Mouse (Mus musculus): ENCODE measurements at regions not wholly inside any gene's neighbourhood (a gene's known extent, or its start where the extent isn't known, plus 50 kb on each side); places are given as distances from the start of the nearest gene placed in this dataset.

DNA sequence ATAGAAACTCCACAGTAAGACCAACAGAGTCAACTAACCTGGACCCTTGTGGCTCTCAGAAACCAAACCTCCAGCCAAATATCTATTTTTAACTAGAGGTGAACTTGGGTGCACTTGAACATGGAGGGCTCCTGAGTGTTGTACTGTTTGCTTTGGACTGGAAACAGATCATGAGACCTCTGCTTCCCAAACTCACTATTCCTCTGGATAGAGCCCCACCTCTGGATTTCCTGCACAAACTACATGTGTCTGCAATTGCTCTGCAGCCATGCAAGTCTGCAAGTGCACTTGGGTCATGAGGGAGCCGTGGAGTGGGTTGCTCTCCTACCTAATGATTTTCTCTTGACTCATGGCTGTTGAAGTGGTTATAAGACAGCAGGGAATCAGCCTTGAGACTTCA, 759.9 kb upstream of the Fam160b2 start:
- DNase-seq (ENCODE audit: low spot score) = no peak

DNA sequence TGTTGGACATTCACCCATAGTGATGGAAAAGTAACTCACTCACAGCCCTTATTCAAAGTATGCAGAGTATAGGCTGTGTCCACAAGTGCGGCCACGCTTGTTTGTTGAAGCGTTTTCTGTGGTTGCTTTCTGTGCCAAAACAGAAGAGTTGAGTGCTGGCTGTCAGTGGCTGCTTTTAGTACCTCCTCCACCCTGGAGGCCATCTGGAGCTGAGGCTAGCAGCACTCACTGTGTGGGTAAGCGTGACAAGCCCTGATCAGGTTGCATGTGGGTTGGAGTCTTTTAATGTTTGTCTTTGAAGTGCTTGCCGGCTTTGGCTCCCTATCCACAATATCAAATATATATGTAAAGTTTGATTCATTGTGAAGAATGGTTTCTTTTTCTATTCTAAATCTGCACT, 738.6 kb upstream of the Fam160b2 start:
- DNase-seq (ENCODE audit: low spot score) = no peak

DNA sequence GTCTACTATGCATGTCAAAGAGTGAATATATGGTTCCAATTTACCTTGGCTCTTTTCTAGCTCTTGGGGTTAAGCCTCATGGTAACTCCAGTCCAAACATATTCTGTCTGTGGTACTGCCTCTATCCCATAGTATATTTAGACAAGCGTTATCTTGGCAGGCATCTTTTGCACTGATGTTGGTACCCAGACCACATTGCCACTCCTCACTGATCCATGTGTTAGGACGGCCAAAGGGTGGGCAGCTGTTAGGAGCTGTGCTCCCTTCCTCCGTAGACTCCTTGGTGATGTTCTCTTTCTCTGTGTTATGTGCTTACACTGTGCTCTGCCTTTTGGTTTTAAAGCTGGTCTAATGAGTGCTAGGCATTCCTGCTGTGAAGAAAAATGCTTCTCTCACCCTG, 737.3 kb upstream of the Fam160b2 start:
- DNase-seq (ENCODE audit: low spot score) = no peak

DNA sequence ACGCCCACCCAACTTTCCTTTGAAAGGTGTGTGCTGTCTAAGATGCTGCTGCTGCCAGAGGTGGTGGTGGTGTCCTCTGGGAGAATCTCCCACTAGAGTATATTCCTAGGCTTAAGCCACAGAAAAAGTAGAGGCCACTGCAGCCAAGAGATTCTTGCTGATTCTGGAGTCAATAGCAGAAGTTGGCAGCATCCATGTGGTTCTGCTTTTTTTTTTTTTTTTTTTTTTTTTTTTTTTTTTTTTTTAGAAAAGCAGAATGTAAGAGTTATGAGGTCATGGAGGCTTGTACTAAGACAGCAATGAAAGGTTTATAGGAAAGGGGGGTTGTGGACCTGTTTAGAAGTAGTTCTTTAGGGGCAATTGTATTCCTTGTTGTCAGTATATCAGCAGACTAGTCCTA, 734.4 kb upstream of the Fam160b2 start:
- no peak for DNase-seq (ENCODE audit: low spot score)

DNA sequence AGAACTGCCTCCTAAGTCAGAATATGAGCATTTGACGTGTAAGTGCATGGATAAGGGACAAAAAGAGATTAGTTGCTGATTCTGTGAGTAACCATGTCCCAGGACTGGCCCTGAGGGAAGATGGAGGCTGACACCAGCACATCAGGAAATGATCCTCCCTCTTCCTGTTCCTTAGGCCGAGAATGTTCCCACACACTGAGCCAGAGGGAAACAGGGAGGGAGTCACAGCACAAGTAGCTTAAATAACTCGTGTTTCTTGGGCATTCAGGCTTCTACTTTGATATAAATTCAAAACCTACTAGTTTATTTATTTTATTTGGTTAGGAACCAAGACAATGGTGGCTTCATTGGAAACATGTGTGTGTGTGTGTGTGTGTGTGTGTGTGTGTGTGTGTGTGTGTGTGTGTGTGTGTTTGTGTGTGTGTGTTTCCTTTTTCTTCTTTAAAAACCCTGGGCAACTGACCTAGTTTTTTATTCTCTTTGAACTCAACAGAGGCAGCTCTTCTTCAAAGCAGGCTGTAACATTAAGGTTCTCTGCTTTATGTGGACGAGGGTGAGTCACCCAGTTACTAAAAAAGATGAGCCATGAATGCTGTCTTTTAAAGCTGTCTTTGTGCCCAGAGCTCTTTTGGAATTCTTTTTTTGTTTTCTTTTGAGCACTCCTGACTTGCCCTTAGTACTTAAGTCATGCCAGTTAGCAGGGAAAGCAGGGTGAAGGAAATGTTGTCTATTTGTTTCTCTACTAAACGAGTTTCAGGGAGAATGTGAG, 730.4 kb upstream of the Fam160b2 start:
- DNase-seq (ENCODE audit: low spot score) = no peak

DNA sequence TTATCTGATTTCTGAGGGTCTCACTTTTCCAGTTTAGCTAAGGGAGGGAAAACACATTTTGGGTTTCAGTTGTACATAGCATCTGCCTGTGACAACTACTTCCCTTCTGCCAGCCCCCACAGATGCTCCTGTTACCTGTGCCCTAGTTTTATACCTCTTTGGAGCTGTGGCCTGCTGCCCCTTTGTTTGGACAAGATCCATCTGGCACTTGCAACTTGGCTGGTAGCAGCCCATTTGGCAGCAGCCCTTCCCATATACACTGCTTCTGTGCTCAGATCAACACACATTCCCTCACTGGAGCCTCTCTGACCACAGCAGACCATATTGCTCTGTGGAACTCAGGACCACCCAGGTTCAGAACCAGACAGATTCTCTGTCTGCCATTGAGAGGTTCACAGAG, 728.0 kb upstream of the Fam160b2 start:
- DNase-seq (ENCODE audit: low spot score) = no peak

DNA sequence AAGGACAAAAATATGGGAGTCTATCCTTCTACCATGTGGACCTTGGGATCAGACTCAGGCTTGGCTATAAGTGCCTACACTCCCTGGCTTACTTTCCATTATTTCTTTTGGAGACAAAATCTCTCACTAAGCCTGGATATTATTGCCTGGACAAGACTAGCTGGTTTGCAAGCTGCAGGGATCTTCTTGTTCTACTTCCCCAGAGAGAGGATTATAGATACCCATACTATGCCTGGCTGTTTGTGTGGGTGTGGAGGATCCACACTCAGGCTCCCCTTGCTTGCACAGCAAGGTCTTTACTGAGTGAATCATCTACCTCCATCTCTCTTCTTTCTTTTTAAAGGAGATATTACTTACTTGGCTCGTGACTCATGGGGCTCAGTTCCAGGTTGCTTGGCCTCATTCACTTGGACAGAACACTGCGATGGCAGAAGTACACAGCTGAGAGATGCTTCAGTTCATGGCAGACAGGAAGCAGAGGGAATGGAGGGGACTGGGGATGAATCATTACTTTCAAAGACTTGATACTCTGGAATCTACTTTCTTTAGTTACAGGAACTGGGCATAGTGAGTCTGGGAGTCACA, 727.0 kb upstream of the Fam160b2 start:
- DNase-seq (ENCODE audit: low spot score) = no peak

DNA sequence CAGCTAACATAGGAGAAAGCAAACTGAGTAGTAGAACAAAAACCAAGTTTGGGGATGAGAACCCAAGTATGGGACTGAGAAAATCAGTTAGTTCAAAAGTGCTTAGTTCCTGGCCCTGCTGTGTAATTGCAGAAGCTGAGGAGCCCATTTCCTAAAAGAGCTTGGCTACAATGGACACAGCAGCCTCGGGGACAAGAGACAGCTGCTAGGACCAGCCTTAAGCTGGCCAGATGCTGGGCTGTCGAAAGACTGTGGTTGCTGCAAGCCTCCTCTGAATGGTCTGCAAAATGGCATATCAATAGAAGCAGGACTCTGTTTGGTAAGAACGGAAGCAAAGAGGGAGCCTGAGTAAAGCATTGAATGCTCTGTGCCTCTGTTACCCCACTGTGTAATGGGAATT, 715.6 kb upstream of the Fam160b2 start:
- no peak for DNase-seq (ENCODE audit: low spot score)

DNA sequence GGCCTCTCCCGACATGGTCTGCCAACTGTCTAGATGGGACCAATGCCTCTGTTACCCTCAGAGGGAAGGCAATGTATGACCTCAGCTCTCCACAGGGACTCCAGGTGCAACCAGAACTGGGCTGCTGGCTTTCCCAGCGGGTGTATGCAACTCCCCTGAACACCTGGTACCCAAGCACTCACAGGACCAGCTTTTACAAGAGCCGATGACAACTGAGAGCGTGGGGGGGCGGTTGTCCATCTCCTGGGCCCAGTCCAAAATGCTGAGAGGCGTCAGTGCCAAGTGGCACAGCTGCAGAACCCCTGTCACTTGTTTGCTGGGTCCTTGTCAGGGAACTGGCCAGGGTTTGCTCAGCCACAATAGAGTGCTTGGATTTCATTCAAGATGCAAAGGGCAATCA, 700.1 kb upstream of the Fam160b2 start:
- no peak for DNase-seq (ENCODE audit: low spot score)

DNA sequence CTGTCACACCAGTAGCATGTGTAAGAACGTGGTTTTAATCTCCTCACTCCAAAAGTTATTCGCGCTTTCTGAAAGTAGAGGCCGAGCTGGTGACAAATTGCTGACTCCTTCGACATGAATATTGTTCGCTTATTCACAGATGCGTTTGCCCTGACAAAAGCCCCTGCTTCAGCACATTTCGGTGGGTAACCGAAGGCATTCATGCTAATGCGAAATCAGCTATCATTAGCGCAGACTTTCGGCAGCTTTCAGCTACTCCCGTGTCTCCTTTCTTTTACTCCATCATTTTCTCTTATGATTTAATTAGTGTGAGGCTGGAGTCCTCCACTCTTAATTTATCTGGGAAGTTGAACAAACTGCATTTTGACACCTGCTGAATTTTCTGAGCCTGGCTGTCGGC, 681.9 kb upstream of the Fam160b2 start:
- DNase-seq (ENCODE audit: low spot score) = no peak

DNA sequence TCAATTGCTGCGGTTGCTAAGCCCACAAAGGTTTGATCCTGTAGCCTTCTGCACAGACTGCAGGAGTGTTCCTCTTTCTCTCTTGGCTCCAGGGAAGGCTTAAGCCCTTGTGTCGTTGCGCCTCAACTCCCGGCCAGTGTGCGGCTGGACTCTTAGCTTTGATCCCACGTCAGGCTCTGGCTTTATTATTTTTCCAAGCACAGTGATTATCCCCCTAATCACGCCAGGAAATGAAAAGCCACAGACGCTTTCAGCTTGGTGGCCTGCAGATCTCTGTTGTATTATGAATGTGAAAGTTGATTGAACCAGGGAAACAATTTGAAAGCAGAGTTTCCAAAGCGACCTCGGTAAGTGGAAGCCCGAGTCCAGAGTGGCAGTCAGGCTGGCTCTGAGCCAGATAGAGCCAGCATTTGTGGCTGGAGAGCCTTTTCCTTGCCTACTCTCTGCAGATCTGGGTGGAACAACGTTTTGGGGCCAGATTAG, 676.7 kb upstream of the Fam160b2 start:
- no peak for DNase-seq (ENCODE audit: low spot score)

DNA sequence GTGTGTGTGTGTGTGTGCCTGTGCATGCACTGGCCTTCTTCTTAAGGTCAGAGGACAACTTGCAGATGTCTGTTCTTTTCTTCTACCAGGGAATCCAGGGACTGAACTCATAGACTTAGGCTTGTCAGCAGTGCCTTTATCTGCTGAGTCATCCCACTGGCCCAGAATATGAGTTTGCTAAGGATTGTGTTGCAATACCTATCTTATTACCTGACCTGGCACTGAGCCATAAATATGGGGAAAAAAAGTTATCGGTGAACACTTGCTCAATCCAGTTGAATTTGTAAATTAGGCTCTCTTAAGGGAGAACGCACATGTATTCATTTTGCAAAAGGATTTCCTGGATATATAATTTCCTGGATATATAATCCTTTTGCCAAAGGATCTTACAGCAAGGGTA, 672.8 kb upstream of the Fam160b2 start:
- DNase-seq (ENCODE audit: low spot score) = no peak

DNA sequence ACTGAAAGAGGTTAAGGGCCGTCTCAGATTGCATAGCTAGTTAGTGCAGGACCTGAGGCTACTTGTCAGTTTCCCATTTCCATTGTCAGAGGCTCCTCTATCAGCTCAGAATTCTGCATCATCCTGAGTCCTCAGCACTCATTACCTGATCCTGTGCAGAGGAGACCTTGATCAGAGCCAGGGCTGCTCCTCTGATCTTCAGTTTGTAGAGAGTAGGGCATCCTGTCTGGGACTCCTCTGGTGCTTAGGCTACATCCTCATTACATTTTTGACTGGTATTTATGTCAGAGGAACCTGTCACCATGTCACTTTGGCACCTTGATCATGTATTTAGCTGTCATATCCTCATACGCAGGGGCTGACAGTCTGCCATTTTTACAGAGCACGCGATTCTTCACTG, 658.0 kb upstream of the Fam160b2 start:
- DNase-seq (ENCODE audit: low spot score) = no peak

DNA sequence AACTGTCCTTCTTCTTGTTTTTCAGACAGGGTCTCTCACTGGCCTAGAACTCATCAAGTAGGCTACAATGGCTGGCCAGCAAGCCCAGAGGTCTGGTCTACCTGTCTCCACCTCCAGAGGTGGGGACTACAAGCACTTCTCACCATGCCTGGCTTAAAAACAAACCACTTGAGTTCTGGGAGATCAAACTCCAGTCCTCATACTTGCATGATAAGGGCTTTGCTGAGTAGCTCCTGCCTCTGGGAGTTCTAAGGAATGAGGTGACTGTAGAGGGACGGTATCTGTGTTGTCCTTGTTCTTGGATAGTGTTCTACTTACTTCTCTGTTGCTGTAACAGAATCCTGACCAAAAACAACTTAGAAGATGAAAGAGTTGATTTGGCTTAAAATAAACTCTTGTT, 654.6 kb upstream of the Fam160b2 start:
- DNase-seq (ENCODE audit: low spot score) = no peak

DNA sequence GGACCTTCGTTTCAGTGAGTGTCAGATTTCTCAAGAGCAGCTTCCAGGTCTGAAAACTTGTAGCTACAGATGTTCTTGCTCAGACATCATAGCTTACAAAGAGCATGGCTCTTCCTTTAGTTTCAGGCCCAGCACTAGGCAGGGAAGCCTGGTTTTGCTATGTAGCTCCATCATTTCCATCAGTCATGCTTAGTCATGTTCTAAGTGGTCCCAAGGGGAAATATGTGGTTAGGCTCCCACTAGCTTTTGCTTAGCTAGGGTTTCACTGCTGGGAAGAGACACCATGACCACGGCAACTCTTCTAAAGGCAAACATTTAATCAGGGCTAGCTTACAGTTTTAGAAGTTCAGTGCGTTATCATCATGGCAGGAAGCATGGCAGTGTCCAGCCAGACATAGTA, 652.5 kb upstream of the Fam160b2 start:
- no peak for DNase-seq (ENCODE audit: low spot score)

DNA sequence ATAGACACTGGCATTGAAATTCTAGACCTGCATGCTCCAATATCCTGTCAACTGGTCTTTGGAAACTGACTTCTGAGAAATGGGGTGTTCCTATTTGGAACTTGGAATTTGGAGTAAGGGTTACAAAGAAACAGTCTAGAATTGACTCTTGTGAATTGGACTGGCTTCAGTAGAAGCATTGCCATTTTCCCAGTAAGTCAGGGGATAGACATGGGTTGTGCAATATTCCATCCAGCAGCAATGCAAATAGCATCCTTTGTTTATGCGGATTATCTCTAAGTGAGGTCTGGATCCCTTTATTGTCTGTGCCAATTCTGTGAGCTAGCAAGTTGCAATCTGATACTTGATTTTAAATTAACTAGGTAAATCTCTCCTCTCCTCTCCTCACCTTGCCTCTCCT, 651.5 kb upstream of the Fam160b2 start:
- no peak for DNase-seq (ENCODE audit: low spot score)

DNA sequence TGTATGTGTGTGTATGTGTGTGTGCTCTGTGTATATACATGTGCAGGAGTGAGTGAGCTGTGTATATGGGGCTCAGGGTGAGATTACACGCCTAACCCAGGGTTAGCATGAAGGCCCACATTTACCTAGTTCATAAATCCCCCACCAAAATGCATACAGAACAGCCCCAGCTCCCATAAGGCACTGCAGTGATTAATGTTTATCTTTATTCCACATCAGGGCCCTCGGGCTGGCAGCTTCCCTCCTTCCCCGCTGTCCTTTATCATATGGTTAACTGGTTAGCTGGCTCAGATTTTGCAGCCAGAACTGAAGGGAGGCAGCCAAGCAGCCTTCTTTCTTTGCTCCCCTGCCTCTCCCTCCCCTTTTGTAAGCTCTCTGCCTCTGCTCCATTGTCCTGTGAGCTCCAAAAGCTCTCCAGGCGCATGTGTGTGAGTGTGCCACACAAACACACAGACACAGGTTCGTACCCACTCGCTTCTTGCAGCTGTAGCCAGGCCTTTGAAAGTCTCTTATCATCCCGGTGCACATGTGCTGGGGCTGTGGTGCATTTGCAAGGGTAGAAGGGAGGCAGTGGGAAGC, 649.8 kb upstream of the Fam160b2 start:
- no peak for DNase-seq (ENCODE audit: low spot score)

DNA sequence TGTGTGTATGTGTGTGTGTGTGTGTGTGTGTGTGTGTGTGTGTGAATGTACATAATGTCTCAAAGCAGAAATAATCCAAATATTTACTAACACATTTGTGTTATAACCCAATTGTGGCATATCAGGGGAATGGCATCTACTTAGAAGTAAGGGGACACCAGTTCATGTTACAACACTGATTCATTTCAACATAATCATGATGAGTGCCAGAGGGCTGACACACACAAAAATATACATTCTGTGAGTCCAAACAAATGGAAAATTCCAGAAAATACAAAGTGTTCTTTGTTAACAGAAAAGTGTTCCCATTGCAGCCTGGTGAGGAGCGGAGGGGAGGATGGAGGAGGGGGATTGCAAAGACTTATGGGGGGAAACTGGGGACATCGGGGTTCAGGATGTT, 648.9 kb upstream of the Fam160b2 start:
- DNase-seq (ENCODE audit: low spot score) = no peak

DNA sequence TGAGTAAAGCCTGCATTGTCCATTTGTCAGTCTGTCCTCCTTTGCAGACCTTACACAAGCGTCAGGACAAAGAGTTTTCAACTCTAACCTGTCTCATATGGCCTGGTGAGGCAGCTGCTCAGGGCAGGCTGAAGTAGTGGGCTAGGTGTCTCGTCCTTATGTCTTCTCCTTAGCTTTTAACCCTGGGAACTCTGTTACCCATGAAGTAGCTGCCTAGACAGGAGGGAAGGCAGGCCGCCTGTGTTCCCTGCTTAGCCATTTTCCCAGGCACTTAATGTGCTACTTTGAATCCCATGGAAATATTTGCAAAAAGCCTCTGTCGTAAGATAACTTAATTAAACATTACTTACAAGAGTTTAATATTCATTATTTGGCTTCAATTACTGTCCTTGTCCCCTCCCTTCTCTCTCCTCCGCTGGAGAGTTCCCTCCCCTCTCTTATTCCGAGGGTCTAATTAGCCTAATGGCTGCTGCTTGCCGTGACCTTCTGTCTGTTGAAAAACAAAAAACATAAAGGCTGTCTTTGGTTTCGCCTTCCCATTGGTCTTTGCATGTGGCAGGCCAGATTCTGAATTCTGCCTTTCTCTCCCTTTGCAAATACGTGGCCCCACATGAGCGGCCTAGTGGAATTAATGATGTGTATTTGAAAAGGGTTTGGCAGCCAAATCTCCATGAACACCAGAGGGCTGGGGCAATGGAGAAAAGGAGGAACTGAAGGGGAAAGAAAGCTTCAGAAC, 642.2 kb upstream of the Fam160b2 start:
- DNase-seq (ENCODE audit: low spot score) = no peak

DNA sequence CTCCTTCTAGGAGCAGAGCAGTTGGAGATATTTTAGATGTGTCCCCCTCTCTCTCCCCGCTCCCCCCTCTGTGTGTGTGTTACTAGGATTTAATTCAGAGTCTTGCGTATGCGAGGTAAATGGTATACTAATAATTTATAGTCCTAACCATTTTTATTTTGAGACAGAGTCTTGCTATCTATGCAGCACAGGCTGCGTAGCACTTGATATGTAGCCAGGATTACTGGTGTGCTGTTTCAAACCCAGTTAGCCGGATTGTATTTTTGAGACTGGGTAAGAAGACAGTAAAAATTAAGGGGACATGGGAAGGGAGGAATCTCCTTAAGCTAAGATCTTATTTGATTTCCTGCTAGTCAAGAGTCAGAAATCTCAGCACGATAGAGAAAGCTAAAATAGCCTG, 636.6 kb upstream of the Fam160b2 start:
- DNase-seq (ENCODE audit: low spot score) = no peak

DNA sequence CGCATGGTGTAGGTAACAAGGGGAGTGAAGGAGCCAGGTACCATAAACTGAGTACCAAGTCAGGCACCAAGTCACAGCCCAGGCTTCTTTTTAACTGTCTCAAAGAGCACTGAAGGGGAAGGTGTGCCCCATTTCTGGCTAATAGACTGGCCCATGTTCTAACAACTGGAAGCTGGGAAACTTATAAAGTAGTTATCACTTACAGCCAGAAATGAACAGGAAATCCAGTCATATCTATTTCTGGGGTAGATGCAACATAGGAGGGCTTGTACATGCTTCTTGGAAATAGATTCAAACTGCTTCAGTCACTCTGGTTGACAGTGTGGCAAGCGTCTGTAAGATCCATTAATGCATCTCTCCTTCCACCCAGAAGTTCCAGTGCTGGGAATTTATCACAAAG, 635.3 kb upstream of the Fam160b2 start:
- no peak for DNase-seq (ENCODE audit: low spot score)

DNA sequence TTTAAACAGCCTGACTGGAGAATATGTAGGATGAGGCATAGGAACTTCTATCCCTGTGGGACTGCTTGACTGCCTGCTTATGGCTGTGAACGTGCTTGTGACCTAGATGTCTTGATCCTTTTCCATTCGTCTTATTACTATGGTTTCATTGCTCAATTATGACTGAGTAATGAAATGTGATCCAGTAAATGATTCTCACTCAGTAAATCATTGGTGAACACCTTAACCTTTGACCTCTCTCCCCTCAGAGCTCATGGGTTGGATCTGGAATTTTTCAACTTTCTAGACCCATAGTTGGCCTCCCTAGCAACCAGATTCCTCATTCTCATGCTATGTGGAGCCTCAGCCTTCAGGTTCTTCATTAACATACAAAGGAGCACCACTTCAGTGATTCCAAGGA, 634.6 kb upstream of the Fam160b2 start:
- no peak for DNase-seq (ENCODE audit: low spot score)

Data from gastrocnemius, adult 18-20 months (tissue).